Mouse (Mus musculus) left cerebral cortex, adult 2 months (tissue): ENCODE results near the gene Sycp2. TPM values are rescaled to one million over a fixed set of nuclear protein-coding genes. Genes with fewer than 3 reads are reported as not detected.
A peak's percentile ranks its signal among the peaks of the same experiment; 100 is the strongest.
"Not testable (repeated sequence)": the region's sequence is repeated elsewhere in the genome, so short reads cannot be mapped to it uniquely, and the experiment has no call there.

Source experiments
- DNase-seq, 2 experiments: peaks; one replicate each; pipeline ENCODE4 v3.0.0; 2021 to 2022; ENCODE audit warnings: low spot score in 2 of 2, mixed read lengths in 1 of 2; ENCODE audit errors: extremely low spot score in 1 of 2
- H3K27ac ChIP-seq: fragments of 200-600 bp; 2 replicates; pipeline ENCODE4 v1.8.1; 2022
- H3K4me3 ChIP-seq: fragments of 200-600 bp; 2 replicates; pipeline ENCODE4 v1.8.1; 2022
- CTCF ChIP-seq: fragments of 200-600 bp; IDR thresholded peaks from 2 replicates; pipeline ENCODE4 v1.8.1; 2022; ENCODE audit warnings: antibody characterized with exemption, mild to moderate bottlenecking, moderate library complexity
- intact Hi-C: fragments of 180-260 bp; cut with DNase I; formaldehyde crosslinking; loops from one replicate; pipeline ENCODE4 v1.15.1; 2025
- total RNA-seq, 2 experiments: library from RNA; stranded (reverse); gene quantifications; 2 replicates each; pipeline ENCODE4 v1.2.3; 2021

Sycp2 gene
- total RNA-seq, 2 experiments from 2014 or later: 1.1 to 1.4 TPM

DNA sequence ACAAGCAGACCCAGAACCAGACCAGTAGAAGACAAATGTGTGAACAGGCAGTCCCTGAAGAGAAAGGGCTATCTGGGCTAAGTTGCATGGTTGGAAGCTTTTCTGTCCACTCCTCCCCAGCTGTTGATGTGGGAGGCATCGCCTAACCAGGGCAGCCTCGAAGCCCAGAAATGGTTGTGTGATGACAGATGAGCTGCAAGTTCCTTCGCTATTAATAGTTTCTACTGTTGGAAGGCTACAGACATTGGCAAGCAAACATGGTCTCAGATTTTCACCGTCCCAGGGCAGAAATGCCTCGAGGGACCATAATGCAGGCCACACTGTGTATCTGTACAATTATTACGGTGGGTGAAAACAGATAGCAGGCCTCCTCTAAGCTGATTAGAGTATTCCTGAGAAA is 5.1 kb upstream of the Sycp2 start:
- DNase-seq: peak in 1 of 2 experiments; percentile 34
- intact Hi-C loops: no loop called here
- peak overlapping the region; percentile 92 for H3K27ac ChIP-seq
- no peak for TF ChIP-seq CTCF
- H3K4me3 ChIP-seq: peak overlapping the region; percentile 64

DNA sequence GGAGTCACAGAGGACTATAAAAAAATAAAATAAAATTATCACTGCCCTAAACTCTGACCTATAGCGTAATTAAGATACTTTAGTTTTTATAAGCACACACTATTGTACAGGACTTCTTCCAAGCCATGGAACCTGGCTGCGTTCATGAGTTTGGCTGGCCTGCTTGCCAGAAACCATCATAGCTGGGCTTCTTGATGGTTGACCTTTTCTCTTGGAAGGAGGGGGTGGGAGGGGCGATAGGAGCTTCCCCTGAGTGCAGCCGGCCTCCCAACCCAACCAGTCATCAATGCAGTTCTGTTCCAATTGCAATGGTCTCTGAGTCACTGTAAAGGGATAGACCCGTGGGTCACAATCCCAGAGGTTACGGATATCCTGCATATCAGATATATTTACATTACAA is 2.8 kb upstream of the Sycp2 start:
- no peak for DNase-seq
- TF ChIP-seq CTCF: no peak
- Histone ChIP-seq H3K4me3 (no peak overlapping the region), H3K27ac (no peak overlapping the region)
- intact Hi-C loops: no loop called here

DNA sequence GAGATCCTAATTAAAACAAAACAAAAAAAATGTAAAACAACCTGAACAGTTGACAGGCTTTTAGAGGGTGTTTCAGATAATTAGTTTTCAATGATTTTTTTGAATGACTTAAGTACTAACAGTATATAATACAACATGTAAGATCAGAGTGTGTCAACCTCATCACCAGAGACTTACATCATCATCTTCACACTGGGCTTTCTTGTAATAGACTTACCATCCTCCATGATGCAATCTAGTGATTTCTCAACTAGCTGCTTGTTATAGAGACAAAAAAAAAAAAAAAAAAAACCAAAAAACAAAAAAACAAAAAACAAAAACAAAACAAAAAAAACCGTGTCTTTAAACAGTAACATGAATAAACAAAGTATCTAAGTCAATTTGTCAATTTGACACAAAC is 1.5 kb upstream of the Sycp2 start:
- no peak overlapping the region for H3K4me3 ChIP-seq
- intact Hi-C loops: no loop called here
- no peak overlapping the region for H3K27ac ChIP-seq
- TF ChIP-seq CTCF: no peak
- DNase-seq: no peak

DNA sequence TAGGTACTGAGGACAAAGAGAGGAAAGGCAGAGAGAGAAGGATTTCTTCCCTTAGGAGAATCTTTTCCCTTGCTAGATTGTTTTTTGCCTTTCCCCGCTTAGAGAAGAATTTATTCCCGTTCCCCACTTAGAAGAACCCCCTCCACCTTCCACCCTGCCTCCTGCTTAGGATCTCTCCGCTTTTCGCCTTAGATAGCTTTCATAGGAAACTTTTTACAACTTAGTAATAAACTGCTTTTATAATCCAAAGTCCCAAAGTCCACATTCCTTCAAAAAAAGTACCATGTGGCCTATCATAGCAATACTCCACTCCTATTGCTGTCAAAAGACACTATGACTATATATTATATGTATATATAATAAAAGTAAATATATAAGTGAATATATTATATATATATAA is 64.9 kb downstream of the Sycp2 start:
- no peak for DNase-seq
- intact Hi-C loops: no loop called here
- no peak for TF ChIP-seq CTCF
- Histone ChIP-seq H3K4me3 (no peak overlapping the region), H3K27ac (no peak overlapping the region)

DNA sequence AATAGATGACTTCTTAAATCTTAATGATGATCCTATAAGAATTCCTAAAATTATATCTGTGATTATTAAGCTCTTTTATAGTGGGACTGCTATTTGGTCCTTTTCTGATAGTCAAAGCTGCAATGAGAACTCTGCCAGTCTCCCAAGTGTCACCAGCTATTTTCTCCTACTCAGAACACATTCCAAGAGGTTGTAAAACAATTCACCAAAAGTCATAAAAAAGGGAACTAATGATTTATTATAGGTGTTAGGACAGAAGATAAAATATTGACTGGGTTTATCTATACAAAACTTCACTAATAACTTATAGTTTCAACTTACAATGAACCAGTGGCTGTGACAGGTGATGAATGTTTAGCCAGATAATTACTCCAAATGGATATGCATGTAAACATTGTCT is 65.4 kb downstream of the Sycp2 start:
- intact Hi-C loops, H3K27ac ChIP-seq, H3K4me3 ChIP-seq, DNase-seq: not testable (repeated sequence)

DNA sequence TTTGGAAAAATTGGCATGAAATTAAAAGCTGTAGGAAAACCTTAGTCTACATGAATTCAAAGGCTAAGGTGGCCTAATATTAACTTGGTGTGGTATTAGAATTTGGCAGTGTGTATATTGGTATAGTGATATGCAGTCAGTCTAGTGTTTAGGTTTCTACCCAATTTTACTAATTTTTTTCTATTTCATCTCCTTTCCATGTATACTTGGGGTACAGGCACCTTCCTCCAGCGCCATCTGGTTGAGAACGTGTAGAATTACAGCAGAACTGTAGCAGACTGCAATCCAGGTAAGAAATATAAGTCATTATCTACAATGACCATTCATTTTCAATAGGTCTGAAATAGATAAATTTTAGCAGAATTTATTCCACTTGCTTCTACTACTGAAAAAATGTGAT is 68.4 kb downstream of the Sycp2 start:
- intact Hi-C loops: loop anchor here (1.0 to 5.0 kb wide), 5 partner anchors 44 to 242 kb away; partner anchors contain the start of gene Phactr3
- no peak overlapping the region for H3K4me3 ChIP-seq
- DNase-seq: no peak
- H3K27ac ChIP-seq: no peak overlapping the region
- peak; percentile 80 for TF ChIP-seq CTCF

DNA sequence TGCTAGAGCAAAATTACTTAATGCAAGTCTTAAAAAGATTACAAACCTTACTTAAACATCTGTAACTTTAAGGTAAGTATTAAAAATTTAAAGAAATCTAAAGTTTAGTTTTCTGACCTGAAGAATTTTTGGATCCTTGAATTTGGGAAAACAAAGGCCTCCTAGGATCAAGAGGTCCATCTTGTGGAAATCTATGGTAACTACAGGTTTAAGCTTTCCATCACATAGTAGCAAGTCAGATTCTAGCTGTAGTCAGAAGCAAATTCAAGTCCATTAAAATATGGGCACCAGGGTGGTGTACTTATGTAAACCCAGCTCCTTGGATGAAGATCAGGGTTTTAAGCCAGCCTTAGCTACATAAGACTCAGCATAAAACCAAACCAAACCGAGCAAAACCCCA is 69.6 kb downstream of the Sycp2 start:
- Histone ChIP-seq H3K27ac (no peak overlapping the region), H3K4me3 (no peak overlapping the region)
- intact Hi-C loops: loop anchor here (2.0 to 5.0 kb wide), 4 partner anchors 43 to 241 kb away; partner anchors contain the start of gene Phactr3
- peak; percentile 73 for TF ChIP-seq CTCF
- DNase-seq: no peak

DNA sequence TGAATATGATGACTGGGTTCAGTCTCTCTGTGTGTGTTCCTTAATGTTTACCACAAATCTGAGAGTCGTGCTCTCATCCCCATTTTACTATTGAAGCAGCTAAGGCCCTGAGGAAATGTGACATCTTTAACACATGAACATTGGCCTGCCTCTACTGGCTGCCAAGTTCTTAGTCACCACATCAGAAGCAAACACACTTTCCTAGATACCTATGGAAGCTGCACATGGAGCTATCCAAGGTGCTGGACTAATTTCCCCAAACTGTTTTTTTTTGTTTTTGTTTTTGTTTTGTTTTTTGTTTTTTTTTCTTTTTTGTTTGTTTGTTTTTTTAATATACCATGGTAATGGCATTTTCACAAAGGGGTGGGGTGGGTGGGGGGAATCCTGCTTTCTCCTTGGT is 77.5 kb downstream of the Sycp2 start:
- no peak overlapping the region for H3K4me3 ChIP-seq
- intact Hi-C loops: loop anchor here (5.0 kb wide), 1 partner anchor 188 kb away; no protein-coding TSS in a partner anchor
- H3K27ac ChIP-seq: no peak overlapping the region
- no peak for DNase-seq
- TF ChIP-seq CTCF: no peak

DNA sequence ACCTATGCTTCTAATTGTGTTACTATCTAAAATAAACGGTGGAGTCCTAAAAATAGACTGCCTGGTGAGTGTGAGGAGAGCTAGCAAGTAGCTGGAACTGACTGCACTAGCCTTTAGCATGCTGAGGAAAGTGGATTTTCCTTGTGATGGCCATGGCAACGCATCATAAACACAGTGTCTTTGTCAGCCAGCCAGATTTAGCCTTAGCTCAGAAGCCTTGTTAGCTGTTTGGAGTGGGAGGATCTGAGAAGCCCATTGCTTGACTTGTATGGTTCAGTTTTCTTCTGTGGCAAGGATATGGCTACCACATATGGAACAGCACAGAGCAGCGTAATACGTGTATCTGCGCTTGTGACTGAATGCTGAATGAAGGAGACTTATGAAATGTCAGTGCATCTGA is 77.9 kb downstream of the Sycp2 start:
- Histone ChIP-seq H3K4me3 (no peak overlapping the region), H3K27ac (no peak overlapping the region)
- peak; percentile 23 to 45 for DNase-seq
- intact Hi-C loops: loop anchor here (5.0 kb wide), 1 partner anchor 187 kb away; no protein-coding TSS in a partner anchor
- no peak for TF ChIP-seq CTCF

DNA sequence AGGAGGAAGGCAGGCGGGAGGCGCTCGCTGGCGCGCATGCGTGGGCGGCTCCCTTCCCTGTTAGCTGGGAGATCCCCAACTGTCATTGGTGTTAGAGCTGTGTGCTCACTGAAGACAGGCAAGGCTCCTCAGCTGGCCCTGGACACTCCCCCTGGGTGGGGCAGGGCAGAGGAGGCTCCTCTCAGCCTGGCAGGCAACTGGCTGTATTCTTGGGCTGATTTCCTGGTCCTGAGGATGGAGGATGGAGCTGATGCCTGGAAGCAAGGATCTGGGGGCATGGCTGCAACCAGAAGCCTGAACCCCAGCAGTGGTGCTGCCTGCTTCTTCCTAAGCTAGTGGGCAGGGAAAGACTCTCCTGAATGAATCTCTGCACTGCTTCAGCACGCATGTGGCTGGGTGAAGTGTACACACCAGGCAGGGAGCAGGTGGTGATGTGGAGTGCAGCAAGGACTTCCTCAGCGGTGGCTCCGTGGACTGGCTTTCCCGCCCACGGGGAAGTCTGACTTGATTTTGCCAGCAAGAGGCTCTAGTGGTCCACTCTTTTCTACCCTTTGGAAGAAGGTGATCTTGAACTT is 79.9 kb downstream of the Sycp2 start:
- Histone ChIP-seq H3K4me3 (no peak overlapping the region; the same call in 1 of the 2 replicates), H3K27ac (peak overlapping the region; percentile 6; the same call in 1 of the 2 replicates)
- peak; percentile 80 to 85 for DNase-seq
- intact Hi-C loops: loop anchor here (5.0 kb wide), 1 partner anchor 185 kb away; no protein-coding TSS in a partner anchor
- TF ChIP-seq CTCF: no peak

DNA sequence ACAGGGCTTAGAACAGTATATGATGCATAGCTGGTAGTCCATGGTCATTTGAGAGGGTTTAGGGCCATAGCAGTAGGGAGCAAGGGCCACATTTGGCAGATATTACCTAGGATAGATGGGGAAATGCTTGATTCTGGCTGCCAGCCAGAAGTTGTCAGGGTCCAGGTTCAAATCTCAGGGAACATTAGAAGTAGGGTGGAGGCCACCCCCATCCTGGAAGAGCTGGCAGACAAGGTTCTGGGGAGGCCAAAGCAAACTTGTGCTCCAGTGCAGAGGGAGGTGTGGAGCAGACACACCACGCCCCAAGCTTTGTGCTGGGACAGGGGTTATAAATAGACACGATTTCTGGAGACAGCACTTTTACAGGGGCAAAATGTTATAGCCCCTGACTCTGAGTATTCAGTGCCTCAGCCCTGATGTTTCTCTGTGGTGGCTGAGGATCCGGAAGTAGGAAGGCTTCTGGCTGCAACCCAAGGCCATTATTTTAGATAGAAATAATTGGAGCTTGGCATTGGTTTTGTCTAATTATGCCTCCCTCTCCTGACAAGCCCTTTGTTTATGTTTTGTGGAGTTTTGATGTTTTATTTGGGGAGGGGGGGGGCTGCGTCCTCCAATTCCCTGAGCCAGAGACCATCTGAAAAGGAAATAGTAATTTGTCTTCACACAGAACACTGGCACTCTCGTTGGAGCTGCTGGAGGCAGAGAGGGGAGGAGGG is 80.6 kb downstream of the Sycp2 start:
- DNase-seq: peak in 1 of 2 experiments; percentile 10
- H3K27ac ChIP-seq: no peak overlapping the region
- intact Hi-C loops: loop anchor here (5.0 kb wide), 1 partner anchor 185 kb away; no protein-coding TSS in a partner anchor

DNA sequence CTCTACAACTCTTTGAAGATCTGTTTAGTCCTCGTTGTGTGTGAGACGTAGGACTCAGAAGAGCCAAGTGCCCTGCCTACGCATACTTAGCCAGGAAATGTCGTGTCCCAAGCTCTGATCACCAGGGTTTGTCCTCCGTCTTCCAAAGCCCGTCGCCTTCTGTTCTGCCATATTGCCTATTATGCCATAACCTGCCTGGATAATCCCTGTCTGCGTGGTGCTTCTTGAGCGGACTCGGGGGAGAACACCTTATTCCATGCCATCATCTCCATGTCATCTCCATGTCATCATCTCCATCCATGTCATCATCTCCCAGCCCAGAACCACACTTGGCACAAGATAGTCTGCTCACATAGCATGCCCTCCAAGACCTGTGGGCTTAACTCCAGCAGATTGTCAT is 81.4 kb downstream of the Sycp2 start:
- DNase-seq: no peak
- intact Hi-C loops: loop anchor here (5.0 kb wide), 1 partner anchor 184 kb away; no protein-coding TSS in a partner anchor
- Histone ChIP-seq H3K27ac (no peak overlapping the region), H3K4me3 (no peak overlapping the region)
- no peak for TF ChIP-seq CTCF

More for the DNA sequence above, 80.6 kb downstream of the Sycp2 start:
- no peak for TF ChIP-seq CTCF
- no peak overlapping the region for H3K4me3 ChIP-seq

DNA sequence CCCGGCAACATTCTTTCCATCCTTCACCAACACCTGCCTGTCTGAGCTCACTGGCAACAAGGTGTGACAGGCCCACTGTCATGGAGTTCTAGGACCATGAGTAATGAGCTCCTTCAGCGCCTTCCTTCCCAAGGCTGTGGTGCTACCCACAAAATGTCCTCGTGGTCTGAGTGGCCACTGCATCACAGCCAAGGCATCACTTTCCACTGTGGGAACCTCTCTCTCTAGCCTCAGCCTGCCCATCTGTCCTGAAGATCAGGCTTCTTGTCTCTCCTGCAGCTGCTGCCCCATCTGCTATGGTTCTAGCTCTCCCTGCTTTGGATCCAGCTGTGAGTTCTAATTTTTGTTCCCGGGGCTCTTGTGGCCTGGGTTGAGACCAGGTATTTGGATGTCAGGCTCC is 82.7 kb downstream of the Sycp2 start:
- Histone ChIP-seq H3K27ac (no peak overlapping the region), H3K4me3 (no peak overlapping the region)
- TF ChIP-seq CTCF: no peak
- peak in 1 of 2 experiments; percentile 3 for DNase-seq
- intact Hi-C loops: loop anchor here (5.0 kb wide), 1 partner anchor 183 kb away; no protein-coding TSS in a partner anchor
